Mouse (Mus musculus): ENCODE results near the gene Cacna2d3. TPM values are rescaled to one million over a fixed set of nuclear protein-coding genes. Genes with fewer than 3 reads are reported as not detected.

The Cacna2d3 gene
- total RNA-seq, 2 experiments from 2014 or later = 81.8 to 88.4 TPM

DNA sequence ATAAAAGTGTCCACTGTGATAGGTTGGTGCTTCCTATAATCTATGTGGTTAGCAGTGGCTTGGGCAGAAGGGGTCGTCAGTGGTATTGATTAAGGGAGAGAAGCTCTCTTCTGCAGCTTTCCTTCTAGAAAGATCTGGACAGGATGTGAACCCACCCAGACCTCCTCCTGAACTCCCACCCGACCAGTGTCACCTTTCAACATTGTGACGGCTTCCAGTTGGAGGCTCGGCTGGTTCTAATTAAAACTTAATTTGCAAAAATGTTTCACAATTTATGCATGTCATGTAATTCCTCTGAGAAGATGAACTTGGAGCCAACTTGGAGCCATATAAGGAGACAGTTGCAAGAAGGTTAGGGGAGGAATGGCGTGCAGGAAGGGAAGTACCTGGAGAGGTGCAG lies 586.8 kb downstream of the Cacna2d3 start:
- DNase-seq (ENCODE audit: extremely low spot score in 1 of 2, low spot score in 2 of 2) = no peak
- intact Hi-C loops (cut with DNase I) = no loop called here

DNA sequence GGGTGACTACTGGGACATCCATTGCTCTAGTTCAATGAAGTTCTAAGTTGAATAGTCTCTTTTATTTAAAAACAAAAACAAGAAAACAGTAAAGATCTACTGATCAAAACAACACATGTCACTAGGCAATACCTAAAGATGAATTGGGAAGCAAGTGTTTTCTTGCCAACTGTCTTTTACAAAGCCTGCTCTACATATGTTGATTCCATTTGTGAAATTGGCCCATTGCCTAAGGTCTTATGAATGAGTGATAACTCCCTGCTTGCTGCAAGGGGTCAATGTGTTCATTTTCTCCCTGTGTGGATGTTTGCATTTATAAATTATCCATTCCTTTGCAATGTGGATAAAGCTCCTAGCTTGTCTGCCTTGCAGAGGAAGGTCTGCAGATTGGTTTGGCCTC lies 591.2 kb downstream of the Cacna2d3 start:
- no peak for DNase-seq (ENCODE audit: extremely low spot score in 1 of 2, low spot score in 2 of 2)
- intact Hi-C loops (cut with DNase I) = no loop called here

DNA sequence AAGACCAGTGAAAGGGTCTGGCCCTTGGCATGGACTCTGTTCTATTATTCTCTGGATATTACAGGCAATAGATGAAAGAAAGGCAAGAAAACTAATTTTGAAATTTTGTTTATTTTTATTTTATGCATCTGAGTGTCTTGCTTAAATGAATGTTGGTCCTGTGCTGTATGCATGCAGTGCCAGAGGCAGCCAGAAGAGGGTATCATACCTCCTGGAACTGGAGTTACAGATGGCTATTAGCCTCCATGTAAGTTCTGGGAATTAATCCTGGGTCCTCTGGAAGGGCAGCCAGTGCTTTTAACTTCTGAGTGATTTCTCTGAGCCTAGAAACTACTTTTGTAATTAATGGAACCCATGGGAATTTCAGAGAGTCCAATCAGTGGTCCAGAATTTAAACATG lies 597.8 kb downstream of the Cacna2d3 start:
- intact Hi-C loops (cut with DNase I) = no loop called here

DNA sequence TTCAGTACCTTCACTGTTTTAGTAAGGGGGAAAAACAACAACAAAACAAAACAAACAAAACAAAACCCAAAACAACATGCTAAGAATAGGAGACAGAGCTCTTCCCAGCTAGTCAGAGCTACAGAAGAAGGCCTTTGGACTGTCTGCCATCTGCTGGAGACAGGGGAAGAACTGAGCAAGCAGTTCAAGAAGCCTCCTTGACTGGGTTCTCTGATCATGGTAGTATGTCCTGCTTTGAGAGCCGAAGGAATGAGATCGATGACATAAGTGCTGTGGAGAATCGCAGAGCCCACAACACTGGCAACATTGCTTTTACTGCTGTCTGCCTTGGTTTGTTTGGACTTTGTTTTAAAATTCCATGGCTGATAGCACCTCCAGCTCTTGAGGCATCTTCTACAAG lies 598.9 kb downstream of the Cacna2d3 start:
- no peak for DNase-seq (ENCODE audit: extremely low spot score in 1 of 2, low spot score in 2 of 2)
- intact Hi-C loops (cut with DNase I) = no loop called here

More for the DNA sequence above, 597.8 kb downstream of the Cacna2d3 start:
- DNase-seq (ENCODE audit: extremely low spot score in 1 of 2, low spot score in 2 of 2) = no peak

DNA sequence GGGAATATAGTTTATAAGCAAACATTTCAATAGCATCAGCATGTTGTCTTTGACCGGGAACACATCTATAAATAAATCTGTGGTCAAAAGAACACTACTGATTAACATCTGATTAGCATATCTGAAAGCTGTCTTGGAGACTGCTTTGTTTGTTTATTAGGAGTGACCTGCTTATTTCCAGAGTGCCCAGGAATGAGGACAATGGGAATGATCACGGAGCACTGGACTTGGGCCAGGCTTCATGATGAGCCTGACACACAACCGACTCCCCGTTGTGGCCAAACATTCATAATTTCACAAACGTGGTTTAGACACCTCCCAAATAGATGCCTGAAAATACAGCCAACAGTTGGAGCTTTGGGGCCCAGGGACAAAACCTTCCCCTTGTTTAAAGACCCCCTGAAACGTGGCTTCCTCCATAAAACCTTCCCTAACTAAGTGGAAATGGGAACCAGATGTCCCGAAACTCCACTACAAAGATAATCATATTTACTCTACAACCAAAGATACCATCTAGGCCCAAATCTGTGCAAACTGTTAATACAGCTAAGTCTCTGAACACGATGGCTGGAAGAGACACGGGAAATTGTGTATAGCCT lies 607.7 kb downstream of the Cacna2d3 start:
- peak in 1 of 2 experiments; percentile 37 for DNase-seq (ENCODE audit: extremely low spot score in 1 of 2, low spot score in 2 of 2)
- intact Hi-C loops (cut with DNase I) = loop anchor here (10.0 kb wide), 1 partner anchor 281 kb away; no protein-coding TSS in a partner anchor

DNA sequence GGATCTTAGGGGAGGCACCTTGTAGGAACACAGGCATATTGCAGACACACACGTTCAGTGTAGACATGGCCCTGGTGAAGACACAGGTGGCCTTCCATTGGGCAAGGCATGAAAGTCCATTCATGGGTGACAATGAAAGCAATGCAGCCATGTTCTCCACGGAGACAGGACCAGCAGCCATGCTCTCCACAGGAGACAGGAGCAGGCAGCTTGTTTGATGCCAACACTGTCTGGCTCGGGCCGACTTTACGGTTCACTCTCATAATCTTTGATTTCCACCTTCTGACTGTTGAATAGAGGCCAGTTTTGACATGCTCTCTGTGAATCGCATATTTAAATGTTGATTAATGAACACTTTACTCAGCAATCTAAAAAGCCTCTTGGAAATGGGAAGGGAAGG lies 610.0 kb downstream of the Cacna2d3 start:
- DNase-seq (ENCODE audit: extremely low spot score in 1 of 2, low spot score in 2 of 2) = no peak
- intact Hi-C loops (cut with DNase I) = loop anchor here (10.0 kb wide), 1 partner anchor 283 kb away; no protein-coding TSS in a partner anchor

DNA sequence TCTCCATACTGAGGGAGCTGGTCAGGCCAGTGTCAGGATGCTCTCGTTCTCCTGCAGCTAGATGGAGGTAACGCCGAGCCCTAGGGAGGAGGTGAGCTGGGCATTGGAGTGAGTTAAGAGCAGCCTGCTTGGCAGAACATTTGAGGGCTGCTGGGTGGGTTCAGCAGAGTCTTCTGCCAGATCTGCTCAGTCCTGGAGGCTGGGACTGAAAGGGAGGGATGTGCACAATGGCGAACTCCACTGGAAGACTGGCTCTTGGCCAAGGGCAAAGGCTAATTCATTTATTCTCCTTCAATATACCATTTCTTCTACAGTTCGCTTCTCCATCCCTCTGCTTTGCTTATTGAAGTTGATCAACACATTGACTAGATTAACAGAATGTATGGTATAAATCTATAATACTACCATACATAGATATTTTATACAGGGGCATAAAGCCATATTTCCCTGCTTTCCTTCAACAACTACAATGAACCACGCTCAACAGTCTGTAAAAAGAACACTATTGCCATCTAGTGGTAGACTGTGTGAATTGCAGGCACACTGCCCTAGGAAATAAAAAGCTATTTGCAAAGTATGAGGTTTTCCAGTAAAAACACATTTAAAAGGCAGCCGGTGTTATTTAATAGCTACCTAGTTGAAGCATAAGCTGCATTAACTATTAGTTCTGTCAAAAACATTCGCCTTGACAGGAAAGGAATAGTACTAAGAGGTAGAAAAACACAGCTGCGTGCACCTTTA lies 611.1 kb downstream of the Cacna2d3 start:
- intact Hi-C loops (cut with DNase I) = loop anchor here (10.0 kb wide), 1 partner anchor 284 kb away; no protein-coding TSS in a partner anchor

DNA sequence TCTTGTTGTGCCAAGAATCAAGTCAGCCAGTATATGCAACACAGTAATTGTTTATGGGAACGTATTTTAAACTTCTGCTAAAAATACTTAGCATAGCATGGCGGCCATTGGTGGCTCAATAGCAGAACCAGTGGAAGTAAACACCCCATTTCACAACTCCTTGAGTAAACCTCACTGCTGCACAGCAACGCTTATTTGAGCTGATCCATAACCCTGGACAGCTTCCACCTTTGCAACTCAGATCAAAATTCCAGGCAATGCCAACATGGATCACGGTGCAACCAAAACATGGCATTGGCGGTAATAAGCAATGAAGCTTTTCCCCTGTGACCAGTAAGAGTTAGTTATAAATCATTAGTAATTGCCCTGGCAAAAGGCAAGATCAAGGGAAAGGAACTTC lies 614.2 kb downstream of the Cacna2d3 start:
- no peak for DNase-seq (ENCODE audit: extremely low spot score in 1 of 2, low spot score in 2 of 2)
- intact Hi-C loops (cut with DNase I) = loop anchor here (10.0 kb wide), 1 partner anchor 337 kb away; no protein-coding TSS in a partner anchor

More for the DNA sequence above, 611.1 kb downstream of the Cacna2d3 start:
- DNase-seq (ENCODE audit: extremely low spot score in 1 of 2, low spot score in 2 of 2) = peak in 1 of 2 experiments; percentile 13

DNA sequence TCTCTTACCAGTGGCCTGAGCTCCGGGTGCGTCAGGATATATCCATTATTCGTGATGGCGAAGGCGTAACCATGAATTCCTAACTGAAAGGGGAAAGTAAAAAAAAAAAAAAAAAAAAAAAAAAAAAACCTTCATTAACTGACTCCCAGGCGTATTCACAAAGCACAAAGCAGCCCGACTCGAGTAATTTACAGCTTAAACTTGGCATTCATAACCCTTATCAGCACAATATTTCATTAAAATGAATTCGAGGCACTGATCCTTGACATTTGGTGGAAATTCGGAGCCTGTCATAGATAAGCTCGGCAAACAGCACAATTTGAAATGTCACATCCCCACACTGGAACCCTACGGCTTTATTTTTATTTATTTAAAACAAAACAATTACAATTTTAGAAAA lies 623.9 kb downstream of the Cacna2d3 start:
- intact Hi-C loops (cut with DNase I) = loop anchor here (10.0 kb wide), 2 partner anchors 583 to 1293 kb away; no protein-coding TSS in a partner anchor
- DNase-seq (ENCODE audit: extremely low spot score in 1 of 2, low spot score in 2 of 2) = no peak

DNA sequence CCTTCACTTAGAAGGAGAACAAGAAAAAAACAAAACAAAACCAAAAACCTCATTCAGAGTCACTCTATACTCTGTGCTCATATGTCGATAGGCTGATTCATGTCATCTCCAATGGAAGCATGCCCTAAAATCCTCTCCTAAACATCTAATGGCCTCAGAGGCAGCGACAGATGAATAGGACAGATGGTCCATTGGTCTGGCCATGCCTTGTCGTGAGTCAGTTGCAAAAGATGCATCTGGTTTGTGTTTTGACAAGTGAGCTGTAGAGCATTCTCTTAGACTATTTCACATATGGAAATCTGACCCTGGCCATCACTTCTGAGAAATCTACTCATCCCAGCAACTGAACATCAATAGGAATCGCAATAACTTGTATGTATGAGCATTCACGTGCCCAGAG lies 626.2 kb downstream of the Cacna2d3 start:
- intact Hi-C loops (cut with DNase I) = loop anchor here (10.0 kb wide), 2 partner anchors 581 to 1291 kb away; no protein-coding TSS in a partner anchor

DNA sequence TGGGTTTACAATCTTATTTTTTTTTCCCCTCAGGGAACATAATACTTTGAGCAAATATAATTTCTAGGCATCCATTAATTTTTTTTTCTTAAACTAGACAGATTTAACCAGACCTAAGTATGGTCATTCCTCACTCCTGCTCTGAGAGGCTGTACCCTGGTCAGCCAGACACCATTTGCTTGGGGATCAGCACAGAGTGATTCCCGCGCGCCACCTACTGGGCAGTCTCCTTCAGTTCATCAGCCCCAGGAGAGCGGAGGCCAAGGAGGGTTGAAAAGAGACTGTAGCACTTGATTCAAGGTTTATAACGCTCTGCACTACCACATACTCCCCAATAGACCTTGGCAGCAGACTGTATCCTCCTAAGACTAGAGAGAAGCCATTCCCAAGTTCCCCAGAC lies 631.6 kb downstream of the Cacna2d3 start:
- intact Hi-C loops (cut with DNase I) = loop anchor here (10.0 kb wide), 2 partner anchors 575 to 1285 kb away; no protein-coding TSS in a partner anchor

More for the DNA sequence above, 626.2 kb downstream of the Cacna2d3 start:
- no peak for DNase-seq (ENCODE audit: extremely low spot score in 1 of 2, low spot score in 2 of 2)

DNA sequence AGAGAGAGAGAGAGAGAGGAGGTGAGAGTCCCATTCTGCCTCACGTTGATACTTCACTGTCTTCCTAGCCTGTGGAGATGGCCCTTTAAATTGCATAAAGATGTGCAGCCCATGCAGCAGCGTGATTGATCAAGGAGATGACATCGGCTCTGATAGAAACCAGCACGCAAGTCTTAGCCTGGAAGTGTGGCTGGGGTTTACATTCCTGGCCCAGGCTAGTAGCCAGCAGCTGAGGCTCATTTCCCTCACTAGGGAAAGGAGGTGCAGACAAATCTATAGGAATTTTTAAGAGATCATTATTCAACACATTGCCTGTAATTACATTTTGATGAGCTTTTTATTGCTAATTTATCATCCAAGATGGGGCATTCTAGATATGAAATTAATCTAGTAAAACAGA lies 635.1 kb downstream of the Cacna2d3 start:
- intact Hi-C loops (cut with DNase I) = no loop called here
- DNase-seq (ENCODE audit: extremely low spot score in 1 of 2, low spot score in 2 of 2) = no peak

More for the DNA sequence above, 631.6 kb downstream of the Cacna2d3 start:
- peak; percentile 56 to 83 for DNase-seq (ENCODE audit: extremely low spot score in 1 of 2, low spot score in 2 of 2)

DNA sequence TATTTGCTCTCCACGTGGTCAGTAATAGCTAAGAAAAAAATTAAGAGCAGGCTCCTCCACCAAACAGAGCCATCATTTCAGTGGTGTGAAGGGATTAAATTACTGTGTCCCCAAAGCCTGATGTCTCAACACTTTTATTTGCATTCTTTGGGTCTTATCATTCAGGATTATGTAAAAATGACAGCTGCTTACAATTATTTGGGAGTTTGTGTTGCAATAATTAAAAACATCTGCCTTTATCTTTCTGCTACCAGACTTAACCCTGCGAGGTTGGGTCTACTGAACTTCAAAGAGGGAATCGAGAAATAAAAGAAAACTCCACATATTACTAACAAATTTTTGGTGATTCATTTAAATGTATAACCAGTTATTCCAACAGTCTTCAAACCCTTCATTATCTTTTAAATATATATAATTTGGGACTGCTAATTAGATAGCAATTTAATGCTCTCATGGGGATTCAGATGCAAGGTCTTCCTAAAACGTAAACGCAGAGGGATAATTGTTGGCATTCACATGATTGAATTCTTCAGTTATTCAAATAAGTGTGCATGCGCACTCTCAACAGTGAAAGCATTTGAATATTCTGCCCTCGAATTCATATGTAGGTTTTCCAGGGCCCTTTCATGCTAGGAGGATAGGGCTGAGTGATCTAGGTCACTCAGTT lies 636.0 kb downstream of the Cacna2d3 start:
- intact Hi-C loops (cut with DNase I) = no loop called here

DNA sequence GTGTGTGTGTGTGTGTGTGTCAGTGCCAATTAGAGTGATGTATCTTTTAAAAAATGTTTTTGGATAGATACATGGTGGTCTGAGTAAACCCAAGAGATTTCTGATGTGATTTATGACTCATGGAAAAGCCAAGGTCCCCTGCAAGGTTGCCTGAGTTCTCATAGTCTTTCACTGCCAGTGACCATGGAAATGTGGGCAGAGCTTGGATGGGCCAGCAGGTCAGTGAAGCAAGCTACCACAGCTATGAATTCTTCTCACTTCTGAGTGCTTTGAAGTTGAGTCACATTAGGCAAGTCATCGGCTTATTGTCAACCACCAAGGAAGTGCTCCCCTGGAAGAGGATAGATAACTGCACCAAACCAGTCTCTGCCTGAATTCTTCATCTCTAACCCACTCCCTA lies 639.5 kb downstream of the Cacna2d3 start:
- DNase-seq (ENCODE audit: extremely low spot score in 1 of 2, low spot score in 2 of 2) = no peak
- intact Hi-C loops (cut with DNase I) = no loop called here

More for the DNA sequence above, 636.0 kb downstream of the Cacna2d3 start:
- DNase-seq (ENCODE audit: extremely low spot score in 1 of 2, low spot score in 2 of 2) = no peak

DNA sequence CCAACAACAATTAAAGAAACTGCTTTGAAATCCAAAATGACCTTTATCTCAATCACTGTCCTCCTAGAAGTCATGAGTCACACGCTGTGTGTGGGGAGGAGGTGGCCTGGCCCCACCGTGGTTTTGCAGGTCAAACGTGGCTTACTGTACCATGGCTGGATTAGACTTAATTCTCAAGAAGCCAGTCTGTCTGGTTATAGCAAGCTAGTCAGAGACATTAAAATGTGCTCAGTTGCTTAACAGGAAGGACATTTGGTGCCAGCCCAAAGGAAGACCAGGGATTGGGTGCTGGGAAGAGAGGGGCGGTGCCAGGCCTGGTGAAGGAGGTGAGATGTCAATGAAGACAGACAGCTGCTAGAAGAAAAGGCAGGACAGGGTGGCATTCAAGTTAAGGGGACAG lies 641.0 kb downstream of the Cacna2d3 start:
- no peak for DNase-seq (ENCODE audit: extremely low spot score in 1 of 2, low spot score in 2 of 2)
- intact Hi-C loops (cut with DNase I) = no loop called here

DNA sequence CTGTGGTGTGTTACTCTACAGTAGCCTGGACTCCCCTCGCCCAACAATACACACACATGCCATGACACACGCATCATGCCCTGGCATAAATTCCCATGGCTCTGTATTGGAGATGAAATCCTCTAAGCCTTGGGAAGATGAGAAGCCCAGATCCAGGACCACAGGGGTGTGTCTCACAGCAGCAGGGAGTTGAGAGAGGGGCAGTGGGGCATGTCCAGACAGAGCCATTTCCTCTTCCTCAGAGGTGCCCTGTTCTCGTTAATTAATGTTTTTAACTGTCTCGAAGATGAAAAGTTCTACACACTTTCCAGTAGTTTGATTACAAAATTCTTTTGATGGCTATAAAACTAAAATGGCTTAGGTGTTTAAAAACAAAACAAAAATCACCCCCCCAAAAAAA lies 641.4 kb downstream of the Cacna2d3 start:
- no peak for DNase-seq (ENCODE audit: extremely low spot score in 1 of 2, low spot score in 2 of 2)
- intact Hi-C loops (cut with DNase I) = no loop called here

DNA sequence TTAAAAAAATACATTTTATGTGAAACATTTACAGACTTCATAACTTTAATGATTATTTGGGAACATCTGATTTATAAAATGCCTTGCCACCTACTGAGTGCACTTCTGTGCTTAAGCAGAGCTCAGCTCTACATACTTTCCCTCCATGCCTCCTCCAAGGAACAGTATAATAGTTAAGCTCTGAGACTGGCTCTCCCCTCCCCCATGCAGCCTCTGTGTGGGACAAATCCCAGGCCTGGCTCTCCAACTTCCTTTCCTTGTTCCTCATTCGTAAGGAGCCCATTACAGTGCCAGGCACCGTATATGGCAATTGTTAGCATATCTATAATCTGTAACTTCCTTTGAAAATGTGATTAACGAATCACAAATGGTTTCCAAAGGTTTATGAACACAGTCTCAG lies 644.2 kb downstream of the Cacna2d3 start:
- DNase-seq (ENCODE audit: extremely low spot score in 1 of 2, low spot score in 2 of 2) = no peak
- intact Hi-C loops (cut with DNase I) = no loop called here

DNA sequence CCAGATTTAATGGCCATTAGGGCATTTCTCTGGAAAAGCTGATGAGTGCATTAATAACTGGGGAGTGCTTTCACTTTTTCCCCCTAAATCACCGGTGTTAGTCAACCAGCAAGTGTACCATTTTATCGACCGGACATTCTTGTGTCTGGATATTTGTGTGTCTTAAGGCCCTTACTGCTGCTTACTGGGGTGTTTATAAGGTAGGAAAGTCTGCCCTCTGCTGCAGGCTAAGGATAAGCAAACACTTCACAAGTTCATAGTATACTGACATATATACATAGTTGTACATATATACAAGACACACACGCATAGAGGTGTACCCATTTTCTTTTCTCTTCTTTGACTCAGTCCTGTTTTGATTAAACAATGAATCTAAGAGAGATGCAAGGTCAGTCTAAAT lies 647.9 kb downstream of the Cacna2d3 start:
- intact Hi-C loops (cut with DNase I) = no loop called here
- DNase-seq (ENCODE audit: extremely low spot score in 1 of 2, low spot score in 2 of 2) = no peak

DNA sequence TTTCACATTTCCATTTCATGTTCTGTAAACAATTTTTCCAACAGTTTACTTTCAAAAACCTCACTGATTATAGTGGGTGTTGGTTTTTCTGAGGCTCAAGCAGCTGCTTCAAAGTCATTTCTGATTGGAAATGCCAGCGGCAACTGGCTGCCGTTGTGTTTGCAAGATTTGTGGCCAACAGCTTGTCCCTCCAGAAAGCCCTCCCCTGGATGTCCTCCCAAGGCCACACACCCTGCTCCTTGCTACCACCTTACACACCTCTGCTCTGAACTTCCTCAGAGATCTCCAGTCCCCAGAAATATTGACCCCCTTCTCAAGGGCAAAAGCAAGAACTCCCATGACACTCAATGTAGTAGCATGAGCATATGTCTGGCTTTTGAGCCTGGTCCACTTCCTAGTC lies 659.0 kb downstream of the Cacna2d3 start:
- intact Hi-C loops (cut with DNase I) = no loop called here
- no peak for DNase-seq (ENCODE audit: extremely low spot score in 1 of 2, low spot score in 2 of 2)

Data from left cerebral cortex, postnatal 10 days (tissue).